Mouse (Mus musculus): ENCODE results near the gene Arap2.

DNA sequence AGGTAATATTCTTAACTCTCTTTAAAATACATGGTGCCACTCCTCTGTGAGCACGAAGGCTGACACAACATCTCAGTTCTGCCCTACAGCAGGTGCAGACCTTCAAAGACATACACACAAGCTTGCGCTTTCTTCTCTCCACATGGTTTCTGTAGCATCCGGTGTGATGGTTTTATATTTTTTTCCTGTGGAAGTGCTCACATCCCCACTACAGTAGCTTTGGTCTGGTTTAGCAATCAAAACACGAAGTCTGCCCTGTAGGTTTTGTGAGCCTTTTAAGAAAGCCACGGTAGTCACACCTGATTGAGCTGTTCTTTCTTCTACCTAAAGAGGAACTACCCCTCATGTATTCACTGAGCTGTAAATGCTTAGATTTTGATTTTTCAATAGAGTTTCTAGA, 12.7 kb upstream of the Arap2 start:
- TF ChIP-seq CTCF (IDR thresholded peaks at IDR 0.05; ENCODE audit: control insufficient read depth, insufficient read depth, insufficient replicate concordance, low read depth, low read length): no peak
- TF ChIP-seq POLR2A (IDR thresholded peaks at IDR 0.05; ENCODE audit: control insufficient read depth, low read depth, low read length): no peak

All from testis, adult 2 months (tissue).